Mouse (Mus musculus): ENCODE results near the gene Zdhhc16. TPM values are rescaled to one million over a fixed set of nuclear protein-coding genes. Genes with fewer than 3 reads are reported as not detected.
A peak's percentile ranks its signal among the peaks of the same experiment; 100 is the strongest.

Zdhhc16 gene
- polyA plus RNA-seq, 1 experiment from 2014 or later, result 24.9 TPM

DNA sequence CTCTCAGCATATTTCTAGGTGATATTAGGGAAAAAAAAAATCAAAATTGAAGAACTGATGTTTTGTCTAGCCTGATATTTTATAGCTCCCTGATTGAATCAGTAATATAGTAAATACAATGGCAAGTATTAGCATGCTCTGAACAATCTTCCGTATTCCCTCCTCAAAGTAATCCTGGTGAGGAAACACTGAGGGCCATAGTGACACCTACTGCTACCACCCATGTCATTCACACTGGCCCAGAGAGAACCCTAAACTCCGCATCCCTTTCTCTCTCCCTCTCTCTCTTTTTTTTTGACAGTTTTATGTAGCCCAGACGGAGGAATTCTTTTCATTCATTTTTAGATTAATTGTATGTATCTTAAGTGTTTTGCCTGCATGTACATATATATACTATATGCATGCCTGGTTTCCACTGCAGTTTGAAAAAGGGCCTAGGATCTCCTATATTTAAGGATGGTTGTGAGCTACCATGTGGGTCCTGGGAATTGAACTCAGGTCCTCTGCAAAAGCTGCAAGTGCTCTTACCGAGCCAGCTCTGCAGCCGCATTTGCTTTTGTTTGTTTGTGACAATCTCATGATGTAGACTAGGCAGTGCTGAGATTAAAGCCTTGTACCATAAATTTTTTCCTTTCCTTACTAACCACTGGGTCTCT, 12.7 kb upstream of the Zdhhc16 start:
- no peak for TF ChIP-seq EP300 (IDR thresholded peaks at IDR 0.05; ENCODE audit: low read depth)
- peaks cover 56% of the 10 kb centered on the region for H3K36me3 ChIP-seq (replicated peaks; ENCODE audit: insufficient read depth, low read length)

DNA sequence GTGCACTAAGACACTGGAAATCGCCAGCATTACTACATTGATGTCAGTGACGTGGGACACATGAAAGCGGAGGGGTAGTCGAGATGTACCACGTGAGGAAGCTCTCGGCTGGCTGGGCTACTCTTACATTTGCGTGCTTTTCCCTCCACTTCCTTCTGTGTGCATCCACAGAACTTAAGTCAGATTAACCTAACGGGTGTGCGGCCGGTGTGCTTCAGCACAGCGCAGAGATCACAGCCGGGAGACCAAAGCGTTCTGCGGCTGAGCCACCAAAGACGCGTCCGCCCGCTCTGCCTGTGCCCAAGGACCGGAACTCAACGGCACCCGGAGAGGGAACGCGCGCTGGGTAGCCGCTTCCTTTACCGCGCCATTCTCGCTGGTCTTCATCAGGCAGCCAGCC, 594 bp upstream of the Zdhhc16 start:
- no peak for DNase-seq
- Histone ChIP-seq H3K27ac (ENCODE audit: low read depth) (peak overlapping the region; percentile 80), H3K4me2 (ENCODE audit: low read depth, low read length) (peak overlapping the region; percentile 98), H3K9me3 (ENCODE audit: low read length) (no peaks in the 10 kb centered on the region), H3K4me3 (ENCODE audit: low read depth, low read length) (peak overlapping the region; percentile 98), H3K4me1 (ENCODE audit: insufficient read depth) (peaks cover 15% of the 10 kb centered on the region), H3K27me3 (ENCODE audit: insufficient read depth, low read length) (no peaks in the 10 kb centered on the region), H3K9ac (replicated peaks) (peak overlapping the region; percentile 88), H3K36me3 (replicated peaks; ENCODE audit: insufficient read depth, low read length) (peaks cover 25% of the 10 kb centered on the region)
- TF ChIP-seq EP300 (IDR thresholded peaks at IDR 0.05; ENCODE audit: low read depth), result no peak
- WGBS (ENCODE audit: insufficient replicate concordance), result under 1% methylated on average over 28 of the region's 28 CpGs
- peak; percentile 26 for ATAC-seq

More for the DNA sequence above, 12.7 kb upstream of the Zdhhc16 start:
- Histone ChIP-seq H3K9me3 (ENCODE audit: low read length) (no peaks in the 10 kb centered on the region), H3K4me2 (ENCODE audit: low read depth, low read length) (no peak overlapping the region), H3K27me3 (ENCODE audit: insufficient read depth, low read length) (no peaks in the 10 kb centered on the region), H3K4me3 (ENCODE audit: low read depth, low read length) (no peak overlapping the region), H3K9ac (replicated peaks) (no peak overlapping the region), H3K4me1 (ENCODE audit: insufficient read depth) (no peaks in the 10 kb centered on the region), H3K27ac (ENCODE audit: low read depth) (no peak overlapping the region)
- ATAC-seq (no peak), DNase-seq (no peak)
- 83% methylated on average over 5 of the region's 5 CpGs for WGBS (ENCODE audit: insufficient replicate concordance)

DNA sequence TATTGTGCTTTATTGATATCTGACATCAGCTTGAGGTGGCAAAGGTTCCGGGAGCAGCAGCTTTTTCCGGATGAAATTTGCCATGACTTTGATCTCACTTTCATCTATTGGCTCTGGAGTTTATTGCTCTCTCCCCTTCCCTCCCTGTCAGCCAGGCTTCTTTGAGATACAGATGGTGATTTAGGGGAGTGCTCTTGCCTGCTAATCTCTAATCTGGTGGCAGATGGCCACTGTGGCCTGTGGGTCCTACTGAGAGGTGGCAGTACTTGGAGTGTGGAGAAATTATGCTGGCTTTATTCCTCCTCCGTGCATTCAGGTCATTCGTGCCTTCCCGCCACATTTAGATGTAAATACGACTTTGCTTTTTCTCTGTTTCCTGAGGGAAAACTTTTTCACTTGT, 844 bp downstream of the Zdhhc16 start:
- no peaks in the 10 kb centered on the region for H3K27me3 ChIP-seq (ENCODE audit: insufficient read depth, low read length)
- DNase-seq (no peak), ATAC-seq (no peak)
- H3K4me1 ChIP-seq (ENCODE audit: insufficient read depth), result peaks cover 15% of the 10 kb centered on the region
- H3K36me3 ChIP-seq (replicated peaks; ENCODE audit: insufficient read depth, low read length), result peaks cover 24% of the 10 kb centered on the region
- H3K27ac ChIP-seq (ENCODE audit: low read depth), result no peak overlapping the region
- peak overlapping the region; percentile 90 for H3K9ac ChIP-seq (replicated peaks)
- H3K4me2 ChIP-seq (ENCODE audit: low read depth, low read length), result peak overlapping the region; percentile 98
- peak overlapping the region; percentile 98 for H3K4me3 ChIP-seq (ENCODE audit: low read depth, low read length)
- WGBS (ENCODE audit: insufficient replicate concordance), result 22% methylated on average over 6 of the region's 6 CpGs
- no peaks in the 10 kb centered on the region for H3K9me3 ChIP-seq (ENCODE audit: low read length)
- TF ChIP-seq EP300 (IDR thresholded peaks at IDR 0.05; ENCODE audit: low read depth) (no peak), CTCF (IDR thresholded peaks at IDR 0.05; ENCODE audit: low read depth) (no peak)

DNA sequence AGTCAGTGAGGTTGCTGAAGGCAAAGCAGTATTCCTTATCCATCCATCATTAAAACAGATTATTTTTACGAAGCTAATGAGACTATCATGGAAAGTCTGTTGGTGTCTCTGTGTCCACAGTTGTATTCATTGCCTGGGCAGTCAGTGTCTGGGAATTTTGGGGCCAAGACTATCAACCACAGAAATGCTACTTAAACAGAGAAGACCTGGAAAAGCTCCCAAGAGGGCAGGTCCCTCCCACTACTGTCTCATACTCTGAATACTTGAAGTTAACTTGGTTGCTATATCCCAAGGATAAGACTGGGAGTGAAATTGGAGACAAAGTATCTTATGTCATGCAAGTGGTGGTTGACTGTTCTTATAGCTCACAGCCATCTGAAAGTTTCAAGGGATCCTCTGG, 2.6 kb downstream of the Zdhhc16 start:
- ATAC-seq (no peak), DNase-seq (no peak)
- peaks cover 39% of the 10 kb centered on the region for H3K36me3 ChIP-seq (replicated peaks; ENCODE audit: insufficient read depth, low read length)
- H3K9me3 ChIP-seq (ENCODE audit: low read length), result no peaks in the 10 kb centered on the region
- no peak overlapping the region for H3K27ac ChIP-seq (ENCODE audit: low read depth)
- no peaks in the 10 kb centered on the region for H3K27me3 ChIP-seq (ENCODE audit: insufficient read depth, low read length)
- no peak overlapping the region for H3K9ac ChIP-seq (replicated peaks)
- TF ChIP-seq EP300 (IDR thresholded peaks at IDR 0.05; ENCODE audit: low read depth) (no peak), CTCF (IDR thresholded peaks at IDR 0.05; ENCODE audit: low read depth) (no peak)
- peaks cover 15% of the 10 kb centered on the region for H3K4me1 ChIP-seq (ENCODE audit: insufficient read depth)
- no peak overlapping the region for H3K4me3 ChIP-seq (ENCODE audit: low read depth, low read length)
- whole genome bisulfite sequencing (ENCODE audit: insufficient replicate concordance), result 71% methylated on average over 1 of the region's 1 CpGs
- H3K4me2 ChIP-seq (ENCODE audit: low read depth, low read length), result no peak overlapping the region

DNA sequence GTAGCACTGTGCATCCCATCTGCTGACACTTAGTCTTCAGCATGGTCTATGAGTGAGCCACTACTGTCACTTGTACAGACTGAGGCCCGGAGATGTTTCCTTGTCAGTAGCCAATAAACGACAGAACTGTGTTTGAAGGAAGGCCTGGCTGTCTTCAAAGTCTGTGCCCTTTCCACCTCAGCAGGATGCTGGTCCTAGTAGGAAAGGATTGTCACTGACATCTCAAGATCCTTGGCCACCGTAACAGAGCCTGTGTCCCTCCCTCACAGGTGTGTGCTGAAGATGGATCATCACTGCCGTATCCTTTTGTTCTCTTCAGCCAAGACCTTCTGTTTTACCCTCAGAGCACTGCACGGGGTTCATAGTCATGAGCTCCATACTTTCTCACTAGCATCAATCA, 5.3 kb downstream of the Zdhhc16 start:
- H3K9me3 ChIP-seq (ENCODE audit: low read length), result no peaks in the 10 kb centered on the region
- peaks cover 57% of the 10 kb centered on the region for H3K36me3 ChIP-seq (replicated peaks; ENCODE audit: insufficient read depth, low read length)
- H3K27ac ChIP-seq (ENCODE audit: low read depth), result no peak overlapping the region
- H3K4me1 ChIP-seq (ENCODE audit: insufficient read depth), result peaks cover 8% of the 10 kb centered on the region
- no peaks in the 10 kb centered on the region for H3K27me3 ChIP-seq (ENCODE audit: insufficient read depth, low read length)
- TF ChIP-seq EP300 (IDR thresholded peaks at IDR 0.05; ENCODE audit: low read depth) (no peak), CTCF (IDR thresholded peaks at IDR 0.05; ENCODE audit: low read depth) (no peak)
- no peak for ATAC-seq
- DNase-seq, result no peak
- 87% methylated on average over 5 of the region's 5 CpGs for WGBS (ENCODE audit: insufficient replicate concordance)
- H3K4me2 ChIP-seq (ENCODE audit: low read depth, low read length), result no peak overlapping the region
- H3K4me3 ChIP-seq (ENCODE audit: low read depth, low read length), result no peak overlapping the region
- H3K9ac ChIP-seq (replicated peaks), result no peak overlapping the region

DNA sequence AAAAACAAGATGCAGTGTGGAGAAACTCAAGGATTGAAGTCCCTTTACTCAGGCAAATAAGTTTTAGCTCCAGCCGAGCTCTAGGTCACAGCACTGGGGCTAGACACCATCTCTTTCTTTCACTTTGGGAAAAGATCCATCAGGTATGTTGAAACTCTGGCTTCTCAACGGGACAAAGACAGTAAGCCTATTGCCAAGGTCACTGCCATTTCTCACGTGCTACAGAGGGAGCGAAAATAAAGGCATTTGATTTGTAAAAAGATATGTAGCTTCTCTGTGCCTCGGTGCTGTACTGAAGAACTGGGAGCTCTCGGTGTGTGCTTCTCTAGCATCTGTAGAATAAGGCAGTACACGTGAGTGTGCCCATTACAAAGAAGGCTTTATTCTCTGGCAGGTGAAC, 10.6 kb downstream of the Zdhhc16 start:
- Histone ChIP-seq H3K36me3 (replicated peaks; ENCODE audit: insufficient read depth, low read length) (peaks cover 88% of the 10 kb centered on the region), H3K4me1 (ENCODE audit: insufficient read depth) (no peaks in the 10 kb centered on the region; the same call in 1 of the 2 replicates), H3K9ac (replicated peaks) (no peak overlapping the region), H3K27ac (ENCODE audit: low read depth) (no peak overlapping the region), H3K9me3 (ENCODE audit: low read length) (no peaks in the 10 kb centered on the region), H3K27me3 (ENCODE audit: insufficient read depth, low read length) (no peaks in the 10 kb centered on the region), H3K4me3 (ENCODE audit: low read depth, low read length) (no peak overlapping the region), H3K4me2 (ENCODE audit: low read depth, low read length) (no peak overlapping the region)
- 85% methylated on average over 7 of the region's 7 CpGs for WGBS (ENCODE audit: insufficient replicate concordance)
- DNase-seq, result no peak
- no peak for ATAC-seq
- TF ChIP-seq CTCF (IDR thresholded peaks at IDR 0.05; ENCODE audit: low read depth) (no peak), EP300 (IDR thresholded peaks at IDR 0.05; ENCODE audit: low read depth) (no peak)

Measured in liver, postnatal 0 days (tissue).